Mouse (Mus musculus): ENCODE measurements around the gene Tmcc3.

Tmcc3 gene

GRCm38 (mm10) chr10:94371293-94371692 is 59.5 kb downstream of the Tmcc3 start:
- peak; percentile 62 to 75 for DNase-seq

DNA sequence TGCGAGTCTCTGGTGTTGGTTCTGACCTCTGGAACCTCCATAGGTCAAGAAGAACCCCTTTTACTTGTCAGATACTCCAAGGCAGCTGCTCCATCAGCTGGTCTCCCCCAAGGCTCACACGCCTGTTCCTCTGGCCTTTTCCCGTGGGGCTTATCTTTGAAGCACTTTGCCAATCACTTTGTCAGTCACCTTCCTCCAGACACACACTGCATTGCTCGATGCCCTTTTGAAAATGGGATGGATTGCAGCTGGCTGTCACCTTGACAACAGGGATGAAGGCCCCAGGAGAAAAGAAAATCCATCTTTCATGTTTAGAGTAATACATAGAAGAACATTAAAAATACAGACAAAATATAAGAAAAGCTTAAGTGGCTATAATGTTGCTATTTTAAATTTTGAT is 65.2 kb downstream of the Tmcc3 start:
- DNase-seq, result no peak

GRCm38 (mm10) chr10:94377844-94378243 is 66.1 kb downstream of the Tmcc3 start:
- peak; percentile 48 to 49 for DNase-seq

- DNase-seq, result peak; percentile 91
Measured at GRCm38 (mm10) chr10:94378383-94378782, 66.6 kb downstream of the Tmcc3 start.

DNA sequence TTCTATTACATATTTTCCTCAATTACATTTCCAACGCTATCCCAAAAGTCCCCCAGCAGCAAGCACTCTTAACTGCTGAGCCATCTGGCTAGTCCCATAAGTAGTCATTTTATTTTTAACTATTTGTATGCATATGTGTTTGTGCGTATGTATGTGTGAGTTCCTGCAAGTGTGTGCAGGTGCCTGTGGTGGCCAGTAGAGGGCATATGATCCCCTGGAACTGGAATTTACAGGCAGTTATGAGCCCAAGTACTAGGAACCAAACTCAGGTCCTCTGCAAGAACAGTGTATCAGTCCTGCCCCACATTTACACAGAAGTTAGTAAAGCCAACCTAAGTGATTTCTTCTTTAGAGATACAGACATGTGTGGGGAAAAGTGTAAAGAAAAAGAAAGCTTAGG is 68.3 kb downstream of the Tmcc3 start:
- DNase-seq, result peak in 1 of 2 experiments; percentile 17

DNA sequence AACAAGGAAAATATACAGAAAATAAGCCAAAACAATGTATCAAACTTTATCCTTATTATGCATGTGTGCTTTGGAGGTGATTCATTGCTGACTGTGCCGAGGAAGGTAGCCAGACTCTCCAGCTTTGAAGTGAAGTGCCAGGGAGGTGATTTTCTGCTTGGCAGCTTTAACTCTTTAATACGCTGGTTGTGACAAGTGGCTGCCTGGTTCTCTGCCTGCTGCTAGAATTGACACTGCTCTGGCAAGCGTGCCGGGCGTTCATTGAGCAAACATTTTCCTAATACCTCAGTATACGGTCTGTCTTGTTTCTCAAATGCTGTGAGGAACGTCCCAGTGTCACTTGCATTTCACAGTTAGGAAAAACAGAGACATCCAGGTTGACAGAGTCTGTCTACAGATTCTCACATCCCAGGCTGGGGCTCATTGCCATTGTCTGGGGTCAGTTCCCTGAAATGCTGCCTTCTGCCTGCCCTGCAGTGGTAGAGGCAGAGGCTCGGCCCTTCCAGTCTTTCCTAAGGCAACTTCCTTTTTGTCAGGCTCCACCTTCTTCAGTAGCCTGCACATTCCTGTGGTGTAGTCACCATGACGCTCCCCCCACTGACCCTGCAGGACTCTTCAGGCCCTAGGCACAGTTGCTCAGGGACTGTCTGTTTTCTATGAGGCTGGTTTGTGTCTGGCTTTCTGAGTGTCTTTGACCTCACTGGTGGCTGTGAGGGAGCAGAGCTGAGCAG is 69.1 kb downstream of the Tmcc3 start:
- DNase-seq, result peak; percentile 68 to 76

DNA sequence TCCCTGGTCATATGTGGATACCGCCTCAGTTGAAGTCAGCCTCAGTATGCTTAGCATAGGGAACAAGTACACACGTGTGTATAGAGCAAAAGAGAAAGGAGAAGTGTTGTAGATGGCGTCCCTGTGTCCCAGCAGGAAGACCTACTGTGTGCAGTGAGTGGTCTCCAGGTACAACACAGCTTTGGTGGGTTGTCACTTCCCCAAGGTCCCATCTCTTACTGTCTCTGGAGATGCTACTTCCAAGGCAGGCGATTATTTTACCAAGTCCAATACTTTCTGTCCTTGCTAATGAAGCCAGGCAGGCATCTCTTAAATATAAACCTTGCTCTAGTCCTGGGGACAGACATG is 69.6 kb downstream of the Tmcc3 start:
- no peak for DNase-seq

DNA sequence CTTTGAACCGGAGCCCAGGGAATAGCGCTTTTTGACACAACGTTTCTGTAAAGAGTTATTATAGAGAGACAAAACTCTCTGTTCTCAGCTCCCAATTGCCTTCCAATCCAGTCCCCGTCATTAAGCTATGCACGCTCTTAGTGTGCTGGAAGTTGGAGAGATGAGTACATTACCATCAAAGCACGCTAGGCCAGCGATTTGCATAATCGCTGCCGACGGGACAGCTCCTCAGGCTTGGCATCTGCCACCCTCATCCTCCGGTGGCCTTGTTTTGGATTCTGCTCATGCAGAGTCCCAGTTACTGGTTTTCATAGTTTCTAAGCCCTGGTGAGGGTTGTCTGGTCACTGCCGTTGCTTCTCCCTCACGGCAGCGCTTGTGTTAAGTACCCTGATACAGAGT is 70.9 kb downstream of the Tmcc3 start:
- DNase-seq, result peak; percentile 39 to 50

- no peak for DNase-seq
Measured at GRCm38 (mm10) chr10:94383565-94383964, 71.8 kb downstream of the Tmcc3 start.

DNA sequence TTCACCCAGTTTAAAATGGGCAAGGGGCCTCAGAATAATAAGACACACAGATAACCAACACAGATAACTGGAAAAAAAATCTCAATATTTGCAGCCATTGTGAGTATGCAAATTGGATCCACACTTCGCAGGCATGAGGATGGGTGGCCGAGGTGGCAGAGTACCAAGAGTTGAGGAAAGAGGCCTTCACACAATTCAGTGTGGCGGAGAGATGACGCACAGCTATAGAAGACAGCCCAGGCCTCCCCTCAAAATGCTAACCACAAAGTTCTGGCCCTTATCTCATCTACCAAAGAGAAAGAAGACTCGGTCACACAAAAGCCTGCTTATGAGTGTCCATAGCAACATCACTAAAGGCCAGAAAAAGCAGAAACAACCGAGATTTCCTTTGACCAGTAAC is 77.5 kb downstream of the Tmcc3 start:
- DNase-seq, result no peak

DNA sequence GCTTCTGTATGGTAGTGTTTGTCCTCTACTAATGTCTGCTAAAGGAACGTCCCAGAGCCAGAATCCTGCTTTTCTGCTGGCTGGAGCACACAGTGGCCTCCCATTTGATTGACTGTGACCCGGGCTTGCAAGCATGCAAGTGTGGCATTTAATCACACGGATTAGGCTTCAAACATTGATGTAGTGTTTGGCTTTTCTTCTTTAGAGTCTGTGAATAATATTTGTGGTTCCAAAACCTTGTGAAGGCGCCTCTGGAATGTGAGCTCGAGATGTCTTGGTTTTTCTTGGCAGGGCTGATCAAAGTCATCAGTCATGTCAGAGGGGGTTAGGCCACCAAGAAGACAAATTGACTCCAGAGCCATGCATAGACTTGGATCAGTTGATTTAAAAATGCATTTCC is 79.3 kb downstream of the Tmcc3 start:
- DNase-seq, result no peak

GRCm38 (mm10) chr10:94394286-94394685 is 82.5 kb downstream of the Tmcc3 start:
- no peak for DNase-seq

- DNase-seq, result peak; percentile 46 to 55
Measured at GRCm38 (mm10) chr10:94397833-94398596, 86.3 kb downstream of the Tmcc3 start.

- DNase-seq, result no peak
Measured at GRCm38 (mm10) chr10:94400895-94401294, 89.1 kb downstream of the Tmcc3 start.

GRCm38 (mm10) chr10:94405456-94405855 is 93.7 kb downstream of the Tmcc3 start:
- DNase-seq, result no peak

DNA sequence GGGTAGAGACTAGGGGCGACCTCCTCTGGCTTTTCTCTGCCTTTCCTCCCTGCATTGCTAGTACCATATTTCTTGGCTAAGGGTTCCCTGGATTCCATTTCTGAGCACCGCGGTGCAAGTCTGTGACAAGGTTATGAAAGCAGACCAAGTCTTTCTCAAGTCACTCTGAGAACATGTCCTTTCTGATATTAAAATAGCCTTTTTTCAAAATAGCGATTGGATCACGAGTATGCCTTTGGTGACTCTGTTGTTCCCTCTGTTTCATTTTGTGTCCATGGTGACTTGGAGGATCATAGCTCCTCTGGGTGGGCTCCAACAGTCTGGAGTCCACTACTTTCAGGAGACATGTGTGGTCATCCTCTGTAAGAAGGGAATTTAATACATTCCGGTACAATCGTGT is 95.1 kb downstream of the Tmcc3 start:
- no peak for DNase-seq

GRCm38 (mm10) chr10:94408356-94409146 is 96.8 kb downstream of the Tmcc3 start:
- DNase-seq, result peak; percentile 87 to 89

- no peak for DNase-seq
Measured at GRCm38 (mm10) chr10:94409661-94410060, 97.9 kb downstream of the Tmcc3 start.

DNA sequence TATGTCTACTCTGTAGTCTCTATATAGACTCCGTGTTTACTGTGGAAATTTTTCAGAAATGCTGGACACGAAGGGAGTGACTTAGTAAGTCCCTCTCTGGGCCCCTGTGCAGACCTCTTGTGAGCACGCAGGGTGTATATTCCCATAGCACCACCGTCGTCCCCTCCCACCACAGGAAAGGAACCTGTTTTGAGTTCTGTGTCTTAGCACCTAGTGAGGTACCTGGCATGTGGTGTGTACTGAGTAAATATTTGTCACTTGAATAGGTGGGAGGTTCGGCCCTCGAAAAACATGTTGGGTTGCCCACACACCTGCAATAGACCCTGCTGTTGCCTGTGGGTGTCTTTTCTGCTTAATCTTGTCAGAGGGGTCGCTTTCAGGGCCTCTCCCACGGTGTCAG is 99.8 kb downstream of the Tmcc3 start:
- no peak for DNase-seq

GRCm38 (mm10) chr10:94413770-94414651 is 102.3 kb downstream of the Tmcc3 start:
- peak; percentile 77 to 86 for DNase-seq

DNA sequence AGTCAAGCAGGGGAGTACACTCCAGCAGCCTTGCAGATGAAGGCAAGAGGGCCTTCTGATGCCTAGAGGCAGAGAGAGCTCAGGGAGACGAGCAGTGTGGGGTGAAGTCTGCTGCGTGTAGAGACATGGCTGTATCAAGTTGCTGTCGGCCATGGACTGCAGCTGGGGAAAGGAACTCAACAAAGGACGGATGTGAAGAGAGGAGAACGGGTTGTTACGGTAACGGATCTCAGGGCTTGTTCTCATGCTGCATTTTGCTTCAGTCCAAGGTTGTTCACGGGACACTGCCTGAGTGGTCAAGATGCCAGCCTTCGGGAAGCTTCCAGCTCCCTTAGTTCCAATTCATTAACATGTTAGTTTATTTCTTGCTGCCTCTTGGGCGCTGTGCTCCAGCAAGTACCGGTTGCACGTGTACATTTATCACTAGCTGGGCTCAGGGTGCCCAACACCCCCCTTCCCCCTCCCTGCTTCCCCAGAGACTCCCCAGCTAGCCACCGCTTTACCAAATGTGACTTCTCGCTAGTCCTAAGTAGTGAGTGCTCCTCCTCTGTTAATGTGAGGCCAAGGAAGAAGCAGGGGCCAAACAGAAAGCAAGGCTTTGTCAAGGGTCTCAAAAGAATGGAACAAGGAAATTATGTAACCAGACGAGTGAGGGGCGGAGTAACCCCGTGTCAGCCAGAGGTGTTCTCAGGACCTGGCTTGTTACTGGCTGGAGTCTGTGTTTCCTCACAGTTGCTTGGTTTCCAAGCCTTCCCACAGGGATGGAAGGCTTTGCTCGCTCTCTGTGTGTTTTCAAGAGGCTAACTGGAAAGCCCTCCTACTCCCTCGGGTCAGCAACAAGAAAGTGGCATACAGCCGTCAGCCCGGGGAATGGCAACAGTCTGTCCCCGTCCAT is 104.4 kb downstream of the Tmcc3 start:
- DNase-seq, result peak; percentile 45 to 46
